Mouse (Mus musculus): ENCODE results near the gene Hoxa11. TPM values are rescaled to one million over a fixed set of nuclear protein-coding genes. Genes with fewer than 3 reads are reported as not detected.

The Hoxa11 gene
- polyA plus RNA-seq, 1 experiment from 2014 or later = 27.9 TPM

DNA sequence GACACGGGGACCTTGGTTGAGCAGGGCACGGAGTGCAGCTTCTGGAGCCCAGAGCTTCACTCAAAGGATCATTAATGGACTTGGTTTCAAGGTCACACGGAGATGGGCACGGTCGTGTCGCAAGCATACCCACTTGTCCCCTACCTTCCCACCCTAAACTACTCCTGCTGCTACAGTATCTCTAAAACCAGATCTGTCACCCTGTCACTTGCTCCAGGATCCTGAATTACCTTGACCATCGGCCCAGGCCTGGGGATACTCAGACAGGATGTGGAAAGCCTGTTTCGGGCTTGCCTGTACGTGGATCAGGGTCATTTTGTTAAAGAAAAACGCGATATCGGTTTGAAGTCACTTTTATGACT, 35.9 kb downstream of the Hoxa11 start:
- H3K36me3 ChIP-seq (ENCODE audit: insufficient read depth, low read length) = peaks cover 8% of the 10 kb centered on the region; the same call in 1 of the 2 replicates
- H3K4me3 ChIP-seq (ENCODE audit: low read length) = peak overlapping the region; percentile 80
- H3K4me1 ChIP-seq (ENCODE audit: insufficient read depth, low read length) = peaks cover 62% of the 10 kb centered on the region
- no peaks in the 10 kb centered on the region for H3K9me3 ChIP-seq (ENCODE audit: low read length)
- peak overlapping the region; percentile 84 for H3K27ac ChIP-seq (ENCODE audit: low read length)
- H3K4me2 ChIP-seq (replicated peaks; ENCODE audit: low read depth, low read length) = peak overlapping the region; percentile 81
- H3K27me3 ChIP-seq (ENCODE audit: insufficient read depth, low read length) = 0 out of 2 replicates have a peak, but pooled peaks cover 4% of the 10 kb centered on the region
- WGBS = 6% methylated on average over 12 of the region's 12 CpGs
- ATAC-seq (ENCODE audit: low FRiP score, low TSS enrichment) = no peak
- H3K9ac ChIP-seq (replicated peaks; ENCODE audit: low read length) = peak overlapping the region; percentile 75

DNA sequence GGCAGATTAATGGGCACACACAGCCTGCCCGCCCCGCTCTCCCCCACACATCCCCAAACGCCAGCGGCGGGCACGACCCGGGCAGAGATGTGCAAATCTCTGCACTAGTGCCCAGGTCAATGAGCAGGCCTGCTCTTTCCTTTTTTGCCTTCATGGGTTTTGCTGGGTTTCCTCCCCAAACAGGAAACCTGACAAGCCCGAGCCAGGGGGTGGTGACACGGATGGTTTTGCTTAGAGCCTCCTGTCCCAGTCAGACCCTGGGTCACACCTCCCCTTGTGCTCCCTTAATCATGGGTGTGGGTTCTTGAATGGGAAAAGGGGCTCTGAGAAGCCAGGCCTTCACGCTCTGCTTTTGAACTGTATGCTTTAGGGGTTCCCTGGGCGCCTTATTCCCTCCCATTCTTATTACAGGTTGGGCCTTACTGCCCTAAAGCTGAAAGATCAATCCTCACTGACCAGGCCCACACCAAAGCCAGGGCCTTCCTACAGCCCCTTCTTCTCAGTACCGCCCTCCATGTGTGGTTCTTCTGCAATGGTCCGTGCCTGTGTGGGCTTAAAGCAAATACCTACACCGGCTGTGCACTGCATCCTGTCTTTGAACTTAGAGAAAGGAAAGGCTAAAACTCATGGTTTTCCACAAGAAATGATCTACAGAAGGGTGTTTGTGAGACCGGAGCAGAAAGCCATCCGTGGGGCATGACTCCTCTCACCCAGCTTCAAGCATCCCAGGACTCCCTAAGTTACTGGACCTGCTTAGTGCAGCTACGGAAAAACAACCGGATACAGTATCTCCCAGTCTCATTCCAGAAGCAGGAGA, 36.5 kb downstream of the Hoxa11 start:
- peak; percentile 14; the same call in 1 of the 2 replicates for ATAC-seq (ENCODE audit: low FRiP score, low TSS enrichment)
- Histone ChIP-seq H3K4me2 (replicated peaks; ENCODE audit: low read depth, low read length) (peak overlapping the region; percentile 81), H3K4me1 (ENCODE audit: insufficient read depth, low read length) (peaks cover 58% of the 10 kb centered on the region), H3K9ac (replicated peaks; ENCODE audit: low read length) (peak overlapping the region; percentile 75), H3K36me3 (ENCODE audit: insufficient read depth, low read length) (peaks cover 8% of the 10 kb centered on the region; the same call in 1 of the 2 replicates), H3K27ac (ENCODE audit: low read length) (peak overlapping the region; percentile 84), H3K4me3 (ENCODE audit: low read length) (peak overlapping the region; percentile 80), H3K27me3 (ENCODE audit: insufficient read depth, low read length) (0 out of 2 replicates have a peak, but pooled peaks cover 4% of the 10 kb centered on the region), H3K9me3 (ENCODE audit: low read length) (no peaks in the 10 kb centered on the region)
- 7% methylated on average over 16 of the region's 18 CpGs for WGBS

DNA sequence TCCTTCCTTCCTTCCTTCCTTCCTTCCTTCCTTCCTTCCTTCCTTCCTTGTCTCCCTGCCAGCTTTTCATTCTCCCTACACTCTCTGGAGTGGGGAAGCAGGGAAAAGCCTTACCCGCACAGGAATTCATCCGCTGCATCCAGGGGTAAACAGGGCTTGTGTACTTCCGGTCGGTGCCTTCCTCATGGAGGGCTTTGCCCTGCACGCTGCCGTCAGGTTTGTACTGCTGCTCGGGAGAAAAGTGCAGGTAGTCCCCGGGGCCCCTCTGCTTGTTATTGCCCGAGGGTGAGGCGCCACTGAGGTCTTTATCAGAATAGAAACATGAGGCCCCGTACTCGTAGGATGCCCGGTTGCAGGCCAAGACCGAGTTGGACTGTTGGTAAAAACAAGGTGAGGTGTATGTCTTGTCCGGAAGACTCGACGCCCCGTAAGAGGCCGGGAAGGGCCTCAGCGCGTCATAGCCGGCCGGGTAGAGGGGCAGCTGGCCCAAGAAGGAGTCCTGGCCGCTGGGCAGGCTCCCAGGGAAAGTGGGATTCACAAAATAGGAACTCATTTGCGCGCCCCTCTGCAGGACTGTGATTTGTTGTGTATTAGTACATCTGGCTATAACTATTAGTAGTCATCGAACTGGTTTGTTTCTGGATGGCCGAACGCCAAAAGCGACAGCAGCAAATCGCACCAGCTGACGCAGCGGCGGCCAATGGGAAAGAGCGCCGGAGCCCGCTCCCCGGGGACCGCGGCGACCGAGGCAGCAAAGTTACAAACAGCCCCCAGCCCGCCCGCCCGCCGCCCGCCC, 37.3 kb downstream of the Hoxa11 start, which contains the start of gene Hoxa6:
Gene Hoxa6, minus strand, starts transcription at position 651 of the 796 bp plus-strand sequence.
- 0 out of 2 replicates have a peak, but pooled peaks cover 4% of the 10 kb centered on the region for H3K27me3 ChIP-seq (ENCODE audit: insufficient read depth, low read length)
- H3K4me2 ChIP-seq (replicated peaks; ENCODE audit: low read depth, low read length) = peak within 1 kb of the TSS; percentile 81
- H3K36me3 ChIP-seq (ENCODE audit: insufficient read depth, low read length) = peaks cover 8% of the 10 kb centered on the region; the same call in 1 of the 2 replicates
- 2% methylated on average over 46 of the region's 47 CpGs for WGBS
- ATAC-seq (ENCODE audit: low FRiP score, low TSS enrichment) = no peak; the same call in 1 of the 2 replicates
- peaks cover 60% of the 10 kb centered on the region for H3K4me1 ChIP-seq (ENCODE audit: insufficient read depth, low read length)
- peak within 1 kb of the TSS; percentile 80 for H3K4me3 ChIP-seq (ENCODE audit: low read length)
- H3K9me3 ChIP-seq (ENCODE audit: low read length) = no peaks in the 10 kb centered on the region
- peak within 1 kb of the TSS; percentile 84 for H3K27ac ChIP-seq (ENCODE audit: low read length)
- H3K9ac ChIP-seq (replicated peaks; ENCODE audit: low read length) = peak within 1 kb of the TSS; percentile 75

DNA sequence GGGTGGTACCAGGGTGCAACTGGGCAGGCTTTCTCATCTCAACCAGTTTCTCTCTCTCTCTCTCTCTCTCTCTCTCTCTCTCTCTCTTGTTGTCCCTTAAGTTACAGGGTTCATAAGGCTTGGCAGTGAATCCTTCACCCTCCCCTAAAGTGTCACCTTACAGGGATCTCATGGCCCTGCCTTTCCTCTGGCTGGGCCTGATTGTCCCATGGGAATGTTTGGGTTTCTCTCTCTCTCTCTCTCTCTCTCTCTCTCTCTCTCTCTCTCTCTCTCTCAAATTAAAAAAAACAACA, 38.0 kb downstream of the Hoxa11 start:
- ATAC-seq (ENCODE audit: low FRiP score, low TSS enrichment) = no peak
- peaks cover 8% of the 10 kb centered on the region; the same call in 1 of the 2 replicates for H3K36me3 ChIP-seq (ENCODE audit: insufficient read depth, low read length)
- peak overlapping the region; percentile 81 for H3K4me2 ChIP-seq (replicated peaks; ENCODE audit: low read depth, low read length)
- peaks cover 64% of the 10 kb centered on the region for H3K4me1 ChIP-seq (ENCODE audit: insufficient read depth, low read length)
- H3K9me3 ChIP-seq (ENCODE audit: low read length) = no peaks in the 10 kb centered on the region
- 0 out of 2 replicates have a peak, but pooled peaks cover 4% of the 10 kb centered on the region for H3K27me3 ChIP-seq (ENCODE audit: insufficient read depth, low read length)
- H3K9ac ChIP-seq (replicated peaks; ENCODE audit: low read length) = peak overlapping the region; percentile 62
- peak overlapping the region; percentile 55 for H3K4me3 ChIP-seq (ENCODE audit: low read length)
- H3K27ac ChIP-seq (ENCODE audit: low read length) = peak overlapping the region; percentile 56

DNA sequence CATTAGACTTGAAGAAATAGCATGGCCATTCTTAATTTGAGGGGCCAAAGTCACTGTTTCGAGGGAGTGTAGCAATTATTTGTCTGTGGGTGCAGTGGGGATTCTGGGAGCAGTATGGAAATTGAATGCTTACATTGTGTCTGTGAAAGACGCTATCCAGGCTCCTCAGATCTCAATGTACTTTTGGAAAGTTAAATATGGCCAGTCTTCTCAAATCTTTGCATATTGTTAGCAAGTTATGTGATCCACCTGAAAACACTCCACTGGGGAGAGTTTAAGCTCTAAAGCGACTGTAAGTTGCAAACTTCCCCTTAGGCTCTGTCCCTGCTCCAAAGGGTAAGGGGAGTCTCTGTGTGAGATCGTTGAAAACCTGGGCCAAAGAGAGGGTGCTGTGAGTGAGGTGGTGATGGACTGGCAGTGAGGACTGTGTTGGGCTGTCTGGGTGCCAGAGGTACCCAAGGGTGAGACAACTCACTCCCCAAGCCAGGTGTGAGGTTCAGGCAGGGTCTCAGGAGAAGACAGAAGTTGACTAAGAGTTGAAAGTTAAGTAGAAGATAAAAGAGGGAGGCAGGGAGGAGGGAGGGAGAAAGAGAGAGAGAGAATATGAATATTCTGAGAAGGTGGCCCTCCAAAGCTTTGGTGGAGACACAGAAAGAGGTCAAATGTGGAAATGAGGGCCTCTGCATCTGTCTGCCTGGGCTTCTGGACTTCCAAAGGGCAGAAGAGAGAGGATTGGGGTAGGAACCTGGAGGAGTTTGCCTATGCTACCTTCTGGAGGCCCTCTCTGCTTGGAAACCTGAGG, 38.5 kb downstream of the Hoxa11 start:
- WGBS = 18% methylated on average over 4 of the region's 4 CpGs
- Histone ChIP-seq H3K36me3 (ENCODE audit: insufficient read depth, low read length) (peaks cover 8% of the 10 kb centered on the region; the same call in 1 of the 2 replicates), H3K27ac (ENCODE audit: low read length) (peak overlapping the region; percentile 56), H3K4me1 (ENCODE audit: insufficient read depth, low read length) (peaks cover 69% of the 10 kb centered on the region), H3K27me3 (ENCODE audit: insufficient read depth, low read length) (0 out of 2 replicates have a peak, but pooled peaks cover 4% of the 10 kb centered on the region), H3K9me3 (ENCODE audit: low read length) (no peaks in the 10 kb centered on the region), H3K9ac (replicated peaks; ENCODE audit: low read length) (peak overlapping the region; percentile 62), H3K4me3 (ENCODE audit: low read length) (peak overlapping the region; percentile 55), H3K4me2 (replicated peaks; ENCODE audit: low read depth, low read length) (peak overlapping the region; percentile 81)
- no peak for ATAC-seq (ENCODE audit: low FRiP score, low TSS enrichment)

DNA sequence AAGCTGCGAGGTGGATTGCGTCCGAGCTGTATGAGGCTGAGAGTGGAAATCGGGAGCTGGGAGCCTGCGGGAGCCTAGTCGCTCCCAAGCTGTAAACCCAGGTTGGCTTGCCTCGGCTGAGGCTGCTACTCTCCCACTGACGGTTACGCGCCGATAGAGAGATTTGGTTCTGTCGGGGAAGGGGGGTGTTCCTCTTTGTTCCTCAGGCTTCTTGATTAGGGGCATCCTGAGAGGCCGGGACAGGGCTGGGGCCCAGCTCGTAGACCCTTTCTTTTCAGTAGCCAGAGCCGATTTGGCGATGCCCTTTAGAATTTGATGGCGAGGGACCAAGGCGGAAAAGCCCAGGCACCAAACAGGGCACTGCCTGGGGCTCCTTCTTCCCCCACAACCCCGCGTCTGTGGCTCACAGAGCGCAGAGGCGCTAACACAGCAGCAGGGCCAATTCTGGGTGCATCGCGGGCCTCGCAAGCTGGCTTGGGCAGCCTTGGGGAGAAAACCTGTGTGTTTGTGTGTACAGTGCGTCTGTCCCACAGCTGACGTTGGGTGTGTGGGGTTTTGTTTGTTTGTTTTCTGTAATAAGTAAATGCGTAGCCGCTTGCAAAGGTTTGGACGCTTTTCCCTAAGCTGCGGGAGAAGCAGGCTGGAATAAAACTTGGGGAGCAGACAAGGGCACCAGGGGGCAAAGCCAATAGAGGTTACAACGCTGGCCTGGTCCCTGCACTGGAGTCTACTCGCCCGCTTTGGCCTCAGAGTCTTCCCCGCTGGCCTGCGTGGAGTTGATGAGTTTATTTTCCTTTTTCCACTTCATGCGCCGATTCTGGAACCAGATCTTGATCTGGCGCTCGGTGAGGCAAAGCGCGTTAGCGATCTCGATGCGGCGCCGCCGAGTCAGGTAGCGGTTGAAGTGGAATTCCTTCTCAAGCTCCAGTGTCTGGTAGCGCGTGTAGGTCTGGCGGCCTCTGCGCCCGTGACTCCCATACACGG, 39.7 kb downstream of the Hoxa11 start:
- Histone ChIP-seq H3K4me1 (ENCODE audit: insufficient read depth, low read length) (peaks cover 77% of the 10 kb centered on the region), H3K27me3 (ENCODE audit: insufficient read depth, low read length) (0 out of 2 replicates have a peak, but pooled peaks cover 6% of the 10 kb centered on the region), H3K9me3 (ENCODE audit: low read length) (no peaks in the 10 kb centered on the region), H3K36me3 (ENCODE audit: insufficient read depth, low read length) (peaks cover 17% of the 10 kb centered on the region; the same call in 1 of the 2 replicates), H3K4me2 (replicated peaks; ENCODE audit: low read depth, low read length) (peak overlapping the region; percentile 81), H3K4me3 (ENCODE audit: low read length) (peak overlapping the region; percentile 55), H3K9ac (replicated peaks; ENCODE audit: low read length) (peak overlapping the region; percentile 62), H3K27ac (ENCODE audit: low read length) (peak overlapping the region; percentile 43)
- 14% methylated on average over 55 of the region's 55 CpGs for WGBS
- no peak for ATAC-seq (ENCODE audit: low FRiP score, low TSS enrichment)

DNA sequence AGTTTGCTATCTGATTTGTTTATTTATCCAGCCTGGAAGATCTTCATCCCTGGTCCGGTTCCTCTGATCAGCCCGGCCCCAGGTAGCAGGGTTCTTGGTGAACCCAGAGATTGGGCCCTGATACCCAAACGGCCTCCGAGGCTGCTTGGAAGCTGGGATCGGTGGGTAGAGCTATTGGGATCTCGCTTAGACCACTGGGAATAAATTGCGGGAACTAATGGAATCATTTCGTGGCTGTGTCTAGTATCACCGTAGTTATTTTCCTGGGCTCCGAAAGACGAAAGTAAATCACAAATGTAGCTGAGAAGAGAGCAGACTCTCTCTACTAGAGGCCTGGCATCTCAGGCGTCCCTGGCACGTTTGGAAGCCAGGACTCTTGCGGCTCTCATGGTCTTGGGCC, 40.4 kb downstream of the Hoxa11 start:
- Histone ChIP-seq H3K4me1 (ENCODE audit: insufficient read depth, low read length) (peaks cover 82% of the 10 kb centered on the region), H3K27me3 (ENCODE audit: insufficient read depth, low read length) (0 out of 2 replicates have a peak, but pooled peaks cover 5% of the 10 kb centered on the region), H3K9me3 (ENCODE audit: low read length) (no peaks in the 10 kb centered on the region), H3K36me3 (ENCODE audit: insufficient read depth, low read length) (peaks cover 18% of the 10 kb centered on the region; the same call in 1 of the 2 replicates), H3K27ac (ENCODE audit: low read length) (peak overlapping the region; percentile 43), H3K4me2 (replicated peaks; ENCODE audit: low read depth, low read length) (peak overlapping the region; percentile 81), H3K9ac (replicated peaks; ENCODE audit: low read length) (peak overlapping the region; percentile 62), H3K4me3 (ENCODE audit: low read length) (peak overlapping the region; percentile 55)
- WGBS = 14% methylated on average over 14 of the region's 14 CpGs
- no peak for ATAC-seq (ENCODE audit: low FRiP score, low TSS enrichment)

DNA sequence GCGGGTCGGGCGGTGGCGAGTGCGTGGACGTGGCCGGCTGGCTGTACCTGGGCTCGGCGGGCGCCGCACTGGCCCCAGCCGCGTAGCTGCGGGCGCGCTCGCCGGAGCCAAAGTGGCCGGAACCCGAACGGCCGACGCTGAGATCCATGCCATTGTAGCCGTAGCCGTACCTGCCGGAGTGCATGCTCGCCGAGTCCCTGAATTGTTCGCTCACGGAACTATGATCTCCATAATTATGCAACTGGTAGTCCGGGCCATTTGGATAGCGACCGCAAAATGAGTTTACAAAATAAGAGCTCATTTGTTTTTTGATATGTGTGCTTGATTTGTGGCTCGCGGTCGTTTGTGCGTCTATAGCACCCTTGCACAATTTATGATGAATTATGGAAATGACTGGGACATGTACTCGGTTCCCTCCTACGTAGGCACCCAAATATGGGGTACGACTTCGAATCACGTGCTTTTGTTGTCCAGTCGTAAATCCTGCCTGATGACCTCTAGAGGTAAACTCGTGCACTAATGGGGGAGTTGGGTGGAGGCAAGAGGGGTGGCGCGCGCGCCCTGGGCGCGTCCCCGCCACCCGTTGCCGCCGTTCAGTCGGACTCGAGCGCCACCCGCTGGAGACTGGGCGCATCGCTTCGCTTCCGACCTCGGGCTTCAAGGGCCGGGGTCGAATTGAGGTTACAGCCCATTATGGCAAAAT, 41.4 kb downstream of the Hoxa11 start, which contains the start of gene Hoxa5:
Gene Hoxa5, minus strand, starts transcription at position 538 of the 703 bp plus-strand sequence.
- peak; percentile 70 for ATAC-seq (ENCODE audit: low FRiP score, low TSS enrichment)
- H3K4me3 ChIP-seq (ENCODE audit: low read length) = peak within 1 kb of the TSS; percentile 55
- H3K27me3 ChIP-seq (ENCODE audit: insufficient read depth, low read length) = 0 out of 2 replicates have a peak, but pooled peaks cover 5% of the 10 kb centered on the region
- H3K36me3 ChIP-seq (ENCODE audit: insufficient read depth, low read length) = peaks cover 18% of the 10 kb centered on the region; the same call in 1 of the 2 replicates
- peaks cover 81% of the 10 kb centered on the region for H3K4me1 ChIP-seq (ENCODE audit: insufficient read depth, low read length)
- H3K9me3 ChIP-seq (ENCODE audit: low read length) = no peaks in the 10 kb centered on the region
- peak within 1 kb of the TSS; percentile 78 for H3K27ac ChIP-seq (ENCODE audit: low read length)
- peak within 1 kb of the TSS; percentile 81 for H3K4me2 ChIP-seq (replicated peaks; ENCODE audit: low read depth, low read length)
- H3K9ac ChIP-seq (replicated peaks; ENCODE audit: low read length) = peak within 1 kb of the TSS; percentile 78
- under 1% methylated on average over 62 of the region's 65 CpGs for WGBS

All from kidney, embryonic 16.5 days (tissue).